Mouse (Mus musculus) left cerebral cortex, adult 18-20 months (tissue): ENCODE data around the gene Cgn. TPM values are rescaled to one million over a fixed set of nuclear protein-coding genes. Genes with fewer than 3 reads are reported as not detected.

Experiments
- DNase-seq, 2 experiments: peaks; one replicate each; pipeline ENCODE4 v3.0.0; 2021 to 2022; ENCODE audit warnings: low spot score in 2 of 2, mixed read lengths in 1 of 2
- long read RNA-seq, 2 experiments: library from polyadenylated mRNA; stranded (forward); transcript quantifications; one replicate each; pipeline ENCODE4 v2.0.0; 2021
- total RNA-seq, 2 experiments: library from RNA; stranded (reverse); gene quantifications; 2 replicates each; pipeline ENCODE4 v1.2.3; 2021

The Cgn gene
- total RNA-seq, result 1 to 10 TPM; 3.2 to 3.6 TPM
- long read RNA-seq, experiment 1, partial matches to known transcripts, result 0 of 1 reads
- long read RNA-seq, experiment 1, other reads (novel, unspliced or antisense), result 1 of 1 reads
- long read RNA-seq, experiment 2, result 0 reads

DNA sequence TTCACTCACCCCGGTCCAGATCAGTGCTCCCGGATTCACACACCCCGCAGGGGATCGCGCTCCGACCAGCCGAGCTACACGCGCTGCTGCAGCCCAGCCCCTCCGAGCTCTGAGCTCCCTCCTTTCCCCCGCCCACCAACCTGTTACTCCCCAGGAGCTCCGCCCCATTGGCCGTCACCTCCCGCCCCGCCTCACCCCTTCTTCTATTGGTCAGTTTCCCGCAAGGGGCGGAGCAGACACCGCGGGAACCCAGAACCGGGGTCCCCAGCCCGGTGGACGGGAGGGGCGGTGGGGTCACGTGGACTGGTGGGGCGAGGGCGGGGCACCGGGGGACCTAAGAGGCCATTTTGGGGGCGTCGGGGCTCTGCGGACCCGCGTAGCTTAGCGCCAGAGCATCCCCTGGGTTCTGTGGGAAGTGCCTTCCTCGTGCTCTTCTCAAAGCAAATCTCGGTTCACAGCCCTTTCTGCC lies at the start of gene Cgn:
TSS of gene Cgn (minus strand) at position 126 of the 469 bp plus-strand sequence.
- peak; percentile 90 to 93 for DNase-seq

DNA sequence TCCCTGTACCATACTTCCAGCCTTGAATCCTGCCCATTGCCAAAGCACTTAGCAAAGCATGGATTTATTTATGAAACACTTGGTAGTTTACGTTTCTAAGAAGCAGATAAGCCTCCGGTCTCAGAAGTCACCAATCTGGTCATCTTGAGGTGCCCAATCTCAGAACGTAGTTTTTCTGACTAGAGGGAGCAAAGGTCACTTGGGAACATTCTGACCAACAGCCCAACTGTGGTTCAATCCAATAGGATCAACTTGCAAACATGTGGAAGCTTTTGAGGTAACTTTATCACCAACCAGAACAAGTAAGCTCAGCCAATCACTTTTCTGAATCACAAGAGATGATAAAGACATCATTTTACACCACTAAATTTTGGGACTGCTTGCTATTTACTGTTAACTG lies 49.1 kb upstream of the Cgn start:
- no peak for DNase-seq

DNA sequence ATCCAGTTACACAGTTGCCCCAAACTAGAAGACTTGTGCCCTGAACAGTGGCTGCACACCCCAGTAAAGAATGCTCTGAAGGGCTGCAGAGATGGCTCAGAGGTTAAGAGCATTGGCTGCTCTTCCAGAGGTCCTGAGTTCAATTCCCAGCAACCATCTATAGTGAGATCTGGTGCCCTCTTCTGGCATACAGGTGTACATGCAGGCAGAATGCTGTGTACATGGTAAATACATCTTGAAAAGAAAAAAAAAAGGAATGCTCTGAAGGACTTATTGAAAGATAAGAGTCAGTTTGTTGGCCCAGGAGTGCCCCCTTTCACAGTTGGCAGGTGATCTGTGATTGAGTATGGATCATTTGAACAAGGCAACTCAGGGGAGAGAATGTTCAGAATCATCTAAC lies 47.1 kb upstream of the Cgn start:
- DNase-seq, result no peak

DNA sequence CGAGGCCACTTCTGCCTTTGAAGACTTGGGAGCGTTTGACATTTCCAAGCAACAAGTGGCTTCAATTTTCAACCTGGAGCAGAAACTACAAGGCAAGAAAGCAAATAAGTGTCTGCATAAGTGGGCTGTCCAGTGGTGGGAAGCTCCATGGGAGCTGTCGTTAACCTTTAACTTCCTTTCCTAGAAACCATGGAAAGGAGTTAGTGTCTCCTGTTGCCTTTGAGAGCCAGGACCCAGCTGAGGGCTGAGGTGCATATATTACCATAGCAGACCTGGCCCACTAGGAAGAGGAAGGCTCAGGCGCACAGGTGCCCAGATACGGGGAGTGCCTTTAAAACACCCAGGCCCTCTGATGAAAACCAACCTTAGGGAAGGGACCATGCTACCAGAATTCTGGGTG lies 46.4 kb upstream of the Cgn start:
- DNase-seq, result no peak

DNA sequence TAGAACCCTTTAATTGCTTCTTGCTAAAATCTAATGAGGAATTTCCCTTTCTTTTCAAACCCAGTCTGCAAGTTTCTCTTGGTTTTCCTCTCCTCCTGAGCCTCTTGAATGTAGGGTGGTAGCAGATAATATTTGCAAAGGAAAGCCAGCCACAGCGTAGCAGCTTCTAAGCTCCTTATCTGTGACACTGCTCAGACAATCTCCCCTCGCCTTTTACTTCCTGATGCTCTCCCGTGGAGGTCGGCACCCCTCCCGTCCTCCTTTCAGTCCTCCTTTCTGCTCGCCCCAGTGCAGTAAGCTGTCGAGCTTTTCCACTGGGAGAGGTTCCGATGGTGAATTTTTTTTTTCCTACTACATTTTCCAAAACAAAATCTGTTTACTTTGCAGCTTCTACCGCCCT lies 45.8 kb upstream of the Cgn start:
- no peak for DNase-seq

DNA sequence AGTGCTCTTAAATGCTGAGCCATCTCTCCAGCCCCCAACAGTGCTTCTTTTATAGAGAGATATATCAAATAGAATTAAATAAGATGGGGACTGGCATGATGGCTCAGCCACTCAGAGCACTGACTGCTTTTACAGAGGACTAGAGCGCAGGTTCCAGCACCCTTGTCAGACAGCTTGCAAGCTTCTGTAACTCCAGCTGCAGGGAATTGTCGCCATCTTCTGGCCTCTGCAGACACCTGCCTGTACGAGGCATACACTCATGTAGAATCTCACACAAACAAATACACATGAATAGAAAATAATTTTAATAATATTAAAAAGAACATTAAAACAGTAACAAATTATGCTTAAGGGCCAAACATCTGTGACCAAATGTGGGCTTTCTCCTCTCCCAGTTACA lies 37.8 kb upstream of the Cgn start:
- DNase-seq, result no peak

DNA sequence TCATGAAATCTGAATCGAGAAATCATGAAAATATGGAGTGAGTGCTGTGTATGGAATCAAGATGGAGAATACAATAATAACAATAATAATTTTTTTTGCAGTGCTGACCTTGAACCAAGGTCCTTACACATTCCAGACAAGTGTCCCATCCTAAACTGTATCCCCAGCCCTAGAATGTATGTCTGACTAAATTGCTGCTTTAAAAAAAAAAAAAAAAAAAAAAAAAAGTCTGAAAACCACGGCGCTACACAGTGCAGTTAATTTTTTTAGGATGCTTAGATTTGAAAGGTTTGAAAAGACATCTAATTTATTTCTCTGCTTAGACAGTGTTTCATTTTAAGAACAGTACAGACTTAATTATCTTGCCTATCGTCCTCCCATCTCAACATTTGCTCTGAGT lies 35.8 kb upstream of the Cgn start:
- no peak for DNase-seq

DNA sequence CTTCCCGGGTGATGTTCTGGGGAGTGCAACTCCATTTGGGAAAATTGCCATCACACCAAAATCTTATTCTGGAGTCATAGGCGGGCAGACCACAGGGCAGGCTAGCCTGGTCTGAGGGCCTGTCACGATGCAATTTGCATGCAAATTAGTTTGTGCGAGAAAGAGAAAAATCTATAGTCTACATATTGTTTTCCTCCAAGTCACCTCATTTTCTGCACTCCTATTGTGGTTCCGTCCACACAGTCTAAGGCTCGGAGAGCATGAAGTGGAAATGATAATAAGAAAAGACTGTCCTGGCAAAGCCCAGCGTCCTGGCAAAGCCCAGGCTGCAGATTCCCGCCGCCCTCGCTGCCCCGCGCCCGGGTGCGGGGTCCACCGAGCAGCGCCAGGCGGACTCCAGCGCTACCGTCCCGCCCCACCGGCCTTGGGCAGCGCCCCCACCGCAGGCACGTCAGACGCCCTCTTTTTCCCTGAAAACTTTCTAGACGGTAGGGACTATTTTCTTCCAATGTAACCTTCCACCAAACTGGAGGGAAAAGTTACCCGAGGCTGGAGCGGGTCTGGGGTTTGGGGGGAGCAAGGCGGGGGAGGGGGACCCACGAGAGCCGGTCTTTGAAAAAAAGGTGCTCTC lies 34.8 kb upstream of the Cgn start:
- peak in 1 of 2 experiments; percentile 30 for DNase-seq

DNA sequence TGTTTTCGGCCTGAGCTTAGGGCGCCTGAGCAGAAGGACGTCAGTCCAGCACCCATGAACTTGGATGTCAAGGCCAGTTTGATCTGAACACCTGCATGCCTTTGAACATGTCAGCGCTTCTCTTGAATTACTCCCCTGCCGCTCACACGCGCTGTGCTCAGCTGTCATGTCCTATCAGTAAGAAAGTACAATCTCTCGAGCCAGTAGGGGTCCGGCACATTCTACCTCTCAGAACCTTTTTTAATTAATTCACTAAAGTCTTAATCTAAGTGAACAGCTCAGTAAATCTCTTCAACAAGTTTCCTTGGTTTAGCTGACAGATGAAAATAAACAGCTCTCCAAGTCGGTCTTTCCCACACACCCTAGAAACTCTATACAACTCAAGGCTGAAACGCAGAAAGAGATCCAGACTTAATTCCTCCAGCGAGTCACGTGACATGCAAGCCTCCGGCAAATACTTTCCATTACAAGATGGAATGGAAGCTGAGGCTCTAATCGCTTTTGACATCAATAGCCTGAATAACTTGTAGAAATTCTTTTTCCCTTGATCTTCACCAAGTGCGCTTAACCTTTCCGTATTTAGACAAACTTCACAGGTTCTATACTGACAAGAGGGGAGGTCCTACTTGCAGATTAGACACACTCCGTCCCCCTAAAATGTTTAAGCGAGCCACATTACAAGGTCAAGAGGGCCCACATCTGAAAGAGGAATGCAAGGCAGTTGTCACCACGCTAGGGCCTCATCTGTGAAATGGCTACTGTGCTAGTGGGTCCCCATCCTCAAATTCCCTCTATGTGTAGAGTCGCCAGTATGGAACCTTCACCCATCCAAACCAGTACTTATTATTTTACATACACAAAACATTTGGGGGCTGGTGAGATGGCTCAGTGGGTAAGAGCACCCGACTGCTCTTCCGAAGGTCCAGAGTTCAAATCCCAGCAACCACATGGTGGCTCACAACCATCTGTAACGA lies 33.4 kb upstream of the Cgn start:
- no peak for DNase-seq

DNA sequence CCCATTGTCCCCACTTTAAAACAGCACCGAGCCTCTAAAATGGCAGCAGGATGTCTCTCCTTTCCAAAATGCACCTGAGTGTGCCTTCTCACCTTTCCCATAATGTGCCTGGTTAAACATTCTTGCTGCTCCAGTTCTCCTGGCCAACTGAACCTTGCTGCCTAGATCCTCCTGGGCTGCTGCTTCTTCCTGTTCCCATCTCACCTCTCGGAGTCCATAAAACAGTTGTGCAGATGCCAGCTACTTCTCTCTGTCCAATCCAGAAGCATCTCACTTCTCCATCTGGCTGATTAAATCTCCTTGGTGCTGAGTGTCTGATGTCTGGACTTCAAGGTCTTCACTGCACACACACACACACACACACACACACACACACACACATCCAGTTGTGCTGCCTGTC lies 31.4 kb upstream of the Cgn start:
- DNase-seq, result no peak

DNA sequence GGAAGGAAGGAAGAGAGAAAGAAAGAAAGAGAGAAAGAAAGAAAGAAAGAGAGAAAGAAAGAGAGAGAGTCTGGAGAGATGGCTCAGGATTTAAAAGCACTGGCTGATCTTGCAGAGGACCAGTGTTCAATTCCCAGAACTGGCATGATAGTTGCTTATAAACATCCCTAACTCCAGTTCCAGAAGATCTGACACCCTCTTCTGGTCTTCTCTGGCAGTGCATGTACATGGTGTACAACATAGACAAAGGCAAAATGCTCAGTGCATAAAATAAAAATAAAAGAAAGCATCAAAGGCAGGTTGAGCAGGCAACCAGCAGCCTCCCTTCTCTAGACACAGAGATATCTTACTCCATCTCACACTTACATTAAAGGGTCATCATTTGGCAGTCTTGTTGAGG lies 29.3 kb upstream of the Cgn start:
- no peak for DNase-seq

DNA sequence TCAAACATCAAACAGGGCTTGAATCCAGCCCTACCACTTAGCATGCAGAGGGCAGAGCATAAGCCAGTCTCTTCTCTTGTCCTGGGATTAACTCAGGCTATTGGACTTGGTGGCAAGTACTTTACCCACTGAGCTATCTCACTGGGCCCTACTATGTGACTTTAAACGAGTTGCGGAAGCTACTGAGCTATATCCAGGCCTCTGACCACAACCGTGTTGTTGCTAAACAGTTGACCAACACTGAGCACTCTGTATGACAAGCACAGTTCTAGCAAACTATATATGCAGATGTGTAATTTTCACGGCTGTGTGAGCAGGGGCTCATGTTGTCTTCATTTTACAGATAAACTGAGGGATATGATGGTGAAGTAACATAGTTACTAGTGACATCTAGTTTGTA lies 28.4 kb upstream of the Cgn start:
- no peak for DNase-seq

DNA sequence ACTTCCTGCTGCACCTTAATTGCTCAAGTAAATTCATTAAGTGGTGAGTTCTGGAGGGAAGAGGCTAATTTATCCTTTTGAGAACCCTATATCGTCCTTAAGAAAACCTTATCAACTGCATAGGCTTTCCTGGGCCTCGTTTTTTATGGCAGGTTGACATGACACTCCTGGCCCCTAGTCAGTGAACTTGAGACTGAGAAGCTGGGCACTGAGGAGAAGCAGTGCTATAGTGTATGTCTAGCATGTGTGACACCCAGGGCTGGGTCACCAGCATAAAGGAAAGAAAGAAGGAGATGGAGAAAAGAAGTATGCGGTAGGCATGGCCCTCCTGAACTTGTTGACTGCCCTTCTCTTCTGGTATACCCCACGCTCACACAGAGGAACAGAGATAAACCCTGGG lies 27.8 kb upstream of the Cgn start:
- no peak for DNase-seq

DNA sequence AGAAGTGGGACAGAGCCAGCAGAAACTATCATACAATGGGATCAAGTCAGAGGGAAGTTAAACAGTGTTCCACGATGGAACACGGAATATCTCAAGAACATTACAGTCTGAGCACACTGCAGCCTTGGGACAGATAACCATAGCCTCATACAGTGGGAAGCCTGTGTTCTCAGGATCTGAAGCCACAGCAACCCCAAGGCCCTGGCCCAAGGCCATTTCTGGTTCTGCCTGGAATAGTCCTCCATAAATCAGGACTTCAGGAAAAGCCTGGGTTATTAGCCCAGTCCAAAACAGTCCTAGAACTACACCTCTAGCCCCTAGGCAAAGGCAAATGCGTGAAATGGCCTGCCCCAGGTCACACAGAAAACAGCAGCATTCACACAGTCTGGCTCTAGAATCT lies 27.4 kb upstream of the Cgn start:
- no peak for DNase-seq

DNA sequence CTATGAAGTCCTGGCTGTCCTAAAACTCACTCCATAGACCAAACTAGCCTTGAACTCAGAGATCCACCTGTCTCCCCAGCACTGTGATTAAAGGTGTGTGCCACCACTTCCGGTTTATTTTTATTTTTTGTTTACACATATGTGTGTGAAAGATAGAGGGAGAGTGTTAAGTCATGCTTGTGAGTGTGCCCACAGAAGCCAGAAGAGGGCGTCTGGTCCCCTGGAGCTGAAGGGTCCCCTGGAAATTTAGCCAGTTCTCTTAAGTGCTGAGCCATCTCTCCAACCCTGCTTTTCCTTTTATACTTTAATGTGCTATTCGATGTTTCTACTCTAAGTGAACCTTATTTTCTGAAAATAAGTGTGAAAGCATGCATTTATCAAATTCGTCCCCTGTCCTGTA lies 25.3 kb upstream of the Cgn start:
- DNase-seq, result no peak

DNA sequence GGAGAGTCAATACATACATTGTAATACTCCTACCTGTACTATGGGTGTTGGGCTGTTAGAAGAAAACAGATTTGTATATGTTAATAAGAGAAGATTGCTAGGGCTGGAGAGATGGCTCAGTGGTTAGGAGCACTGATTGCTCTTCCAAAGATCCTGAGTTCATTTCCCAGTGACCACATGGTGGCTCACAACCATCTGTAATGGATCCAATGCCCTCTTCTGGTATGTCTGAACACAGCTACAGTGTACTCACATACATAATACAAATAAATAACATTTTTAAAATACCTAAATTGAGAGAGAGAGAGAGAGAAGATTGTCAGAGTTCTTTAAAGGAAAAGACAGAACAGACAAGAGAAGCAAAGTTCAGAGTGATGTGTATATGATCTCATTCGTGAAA lies 22.0 kb upstream of the Cgn start:
- no peak for DNase-seq

DNA sequence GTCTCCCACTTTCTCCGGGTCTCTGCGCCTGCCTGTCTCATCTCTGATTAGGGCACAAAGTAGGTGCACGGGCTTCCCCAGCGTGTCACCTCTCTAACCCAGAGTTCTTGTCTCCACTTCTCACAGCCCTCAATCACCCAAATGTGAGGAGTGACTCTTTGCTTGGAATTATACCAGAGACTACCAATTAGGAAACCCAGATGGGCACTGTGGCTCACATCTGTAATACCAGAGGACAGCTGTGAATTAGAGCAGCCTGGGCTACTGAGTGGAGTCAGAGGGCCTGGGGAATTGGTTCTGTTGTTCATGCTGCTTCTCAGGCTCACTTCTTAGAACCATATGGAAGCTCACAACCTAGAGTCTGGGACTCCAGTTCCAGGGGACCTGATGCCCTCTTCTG lies 18.7 kb upstream of the Cgn start:
- no peak for DNase-seq

DNA sequence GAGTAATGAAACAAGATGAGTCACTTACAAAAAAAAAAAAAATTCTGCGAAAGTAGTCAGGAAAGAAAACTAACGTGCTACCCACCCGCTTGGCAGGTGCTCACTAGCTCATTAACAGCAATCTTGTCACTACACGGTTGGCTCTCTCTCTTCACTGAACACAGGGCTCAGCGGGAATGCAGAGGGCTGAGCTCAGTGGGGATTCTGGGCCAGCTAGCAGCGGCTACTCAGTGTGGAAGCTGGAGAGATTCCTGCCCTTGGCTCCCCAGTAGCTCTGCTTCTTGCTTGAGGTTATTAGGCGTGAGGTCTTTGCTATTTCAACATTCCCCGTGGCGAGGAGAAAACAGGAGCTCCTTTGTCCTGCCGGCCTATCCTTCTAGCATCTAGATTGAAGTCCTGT lies 17.9 kb upstream of the Cgn start:
- DNase-seq, result no peak

DNA sequence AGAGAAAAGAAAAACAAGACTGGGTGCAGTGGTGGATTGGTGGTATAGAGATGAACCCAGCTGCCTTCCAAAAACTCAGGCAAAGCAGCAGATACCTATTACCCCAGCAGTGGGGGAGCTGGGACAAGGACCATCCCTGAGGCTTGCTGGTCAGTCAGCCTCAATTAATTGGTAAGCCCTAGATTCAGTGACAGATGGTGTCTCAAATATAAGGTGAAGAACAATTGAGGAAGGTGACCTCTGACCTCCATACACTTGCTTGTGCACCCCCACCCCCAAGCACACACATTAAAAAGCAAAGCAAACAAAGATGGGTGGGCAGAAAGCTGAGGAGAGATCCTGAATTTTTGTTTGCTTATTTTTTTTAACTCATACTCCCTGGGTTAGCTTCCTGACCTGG lies 9.9 kb upstream of the Cgn start:
- no peak for DNase-seq

DNA sequence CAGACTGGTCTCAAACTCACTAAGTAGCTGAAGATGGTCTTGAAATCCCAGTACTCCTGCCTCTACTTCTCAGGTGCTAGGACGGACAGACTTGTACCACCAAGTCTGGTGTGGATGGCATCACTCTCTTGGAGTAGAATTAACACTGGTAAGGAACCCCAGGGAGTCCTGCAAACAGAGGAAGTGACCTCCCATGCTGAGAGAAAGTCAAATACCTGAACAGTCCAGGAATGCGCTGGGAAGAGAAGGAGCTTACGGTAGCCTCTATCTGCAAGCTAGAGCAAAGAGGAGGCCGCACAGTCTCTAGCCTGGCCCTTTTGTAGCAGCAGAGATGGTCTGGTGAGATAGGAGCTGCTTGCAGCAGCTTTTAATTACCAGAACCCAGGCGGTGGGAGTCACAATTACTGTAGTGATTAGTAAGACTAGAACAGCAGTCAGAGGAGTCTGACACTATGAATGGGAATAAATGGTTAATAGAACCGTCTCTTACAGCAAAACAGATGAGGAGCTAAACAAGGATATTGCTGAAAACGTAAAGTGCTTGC lies 9.4 kb upstream of the Cgn start:
- no peak for DNase-seq

DNA sequence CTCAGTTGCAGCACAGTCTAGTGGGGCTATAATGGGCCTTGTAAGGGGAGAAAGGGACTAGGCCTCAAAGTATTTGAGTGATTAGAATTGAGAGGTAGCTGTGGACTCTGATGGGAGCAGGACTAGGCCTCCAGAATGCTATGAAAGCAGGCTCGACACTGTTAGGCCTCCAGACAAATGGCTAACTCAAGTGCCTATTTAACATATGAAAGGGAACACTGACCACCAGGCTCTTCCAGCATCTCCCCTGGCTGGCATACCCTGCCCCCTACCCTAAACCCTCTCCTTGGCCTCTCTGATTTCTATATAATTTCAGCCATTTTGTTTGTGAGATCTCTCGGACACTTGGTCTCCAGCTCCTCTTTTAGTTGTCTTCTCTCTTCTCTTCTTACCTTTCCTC lies 8.1 kb upstream of the Cgn start:
- DNase-seq, result no peak

DNA sequence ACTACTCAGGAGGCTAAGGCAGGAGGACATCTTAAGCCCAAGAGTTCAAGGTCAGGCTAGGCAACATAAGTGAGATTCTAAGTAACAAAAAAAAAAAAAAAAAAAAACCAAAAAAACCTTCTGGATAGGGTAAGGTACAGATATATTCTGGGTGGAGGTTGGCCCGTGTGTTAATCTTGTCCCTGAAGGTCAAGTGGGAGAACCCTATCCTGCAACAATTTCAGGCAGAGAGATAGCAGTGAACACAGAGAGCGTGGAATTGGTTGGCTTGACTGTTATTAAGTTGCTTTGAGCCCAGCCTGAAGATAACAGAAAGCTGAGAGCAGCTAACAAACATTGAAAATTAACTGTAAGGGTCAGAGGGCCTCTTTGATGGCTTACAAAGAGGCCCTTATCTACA lies 7.4 kb upstream of the Cgn start:
- no peak for DNase-seq
